Mouse (Mus musculus) MEL (cell line): ENCODE results near the gene Gm36864. TPM values are rescaled to one million over a fixed set of nuclear protein-coding genes. Genes with fewer than 3 reads are reported as not detected.

Experiments used
- DNase-seq: peaks from one replicate; pipeline ENCODE4 v3.0.0; 2011; ENCODE audit warnings: low read depth, low spot score
- H3K27ac ChIP-seq: 2 replicates; pipeline ENCODE4 v1.5.1; 2012; ENCODE audit warnings: low read depth, mild to moderate bottlenecking, control low read depth, low read length, moderate library complexity; ENCODE audit not compliant: control insufficient read depth
- H3K27me3 ChIP-seq, 2 experiments: fragments of 150-350 bp in 1 of 2; sonication (generic) in 1 of 2; 2 replicates each; pipeline ENCODE4 v1.6.1; 2012; ENCODE audit warnings: low read length in 2 of 2, mild to moderate bottlenecking in 2 of 2, improper control_type of control experiment in 1 of 2, moderate library complexity in 1 of 2; ENCODE audit not compliant: insufficient read depth in 2 of 2, control insufficient read depth in 1 of 2
- H3K36me3 ChIP-seq, 2 experiments: 2 replicates each; pipeline ENCODE4 v1.6.1; 2012 to 2014; ENCODE audit warnings: low read length in 2 of 2, improper control_type of control experiment in 1 of 2, inconsistent platforms in 1 of 2, mild to moderate bottlenecking in 1 of 2; ENCODE audit not compliant: insufficient read depth in 2 of 2, control insufficient read depth in 1 of 2
- H3K4me1 ChIP-seq, 2 experiments: fragments of 150-350 bp in 1 of 2; sonication (generic) in 1 of 2; 2 replicates each; pipeline ENCODE4 v1.6.1; 2012; ENCODE audit warnings: low read length in 2 of 2, improper control_type of control experiment in 1 of 2, mild to moderate bottlenecking in 1 of 2; ENCODE audit not compliant: insufficient read depth in 2 of 2, control insufficient read depth in 1 of 2
- H3K4me3 ChIP-seq, 2 experiments: fragments of 150-350 bp in 1 of 2; sonication (generic) in 1 of 2; 2 replicates each; pipeline ENCODE4 v1.5.1; 2012; ENCODE audit warnings: low read depth in 2 of 2, low read length in 2 of 2, mild to moderate bottlenecking in 2 of 2, moderate library complexity in 2 of 2, control low read depth in 1 of 2, improper control_type of control experiment in 1 of 2; ENCODE audit not compliant: control insufficient read depth in 1 of 2, insufficient read depth in 1 of 2
- H3K79me2 ChIP-seq: 2 replicates; pipeline ENCODE4 v1.6.1; 2012; ENCODE audit warnings: mild to moderate bottlenecking, low read length, moderate library complexity; ENCODE audit not compliant: control insufficient read depth, poor library complexity, insufficient read depth
- H3K9ac ChIP-seq: 2 replicates; pipeline ENCODE4 v1.6.1; 2012; ENCODE audit warnings: low read depth, mild to moderate bottlenecking, control low read depth, low read length, moderate library complexity; ENCODE audit not compliant: control insufficient read depth, poor library complexity, severe bottlenecking
- H3K9me3 ChIP-seq: fragments of 150-350 bp; sonication (generic); replicated peaks from 2 replicates; pipeline ENCODE4 v1.6.1; 2012; ENCODE audit warnings: mild to moderate bottlenecking, low read length, improper control_type of control experiment, moderate library complexity; ENCODE audit not compliant: insufficient read depth
- BHLHE40 ChIP-seq: IDR thresholded peaks from 2 replicates; pipeline ENCODE4 v1.6.1; 2012; ENCODE audit warnings: low read depth, mild to moderate bottlenecking, inconsistent platforms, low read length, improper control_type of control experiment, borderline replicate concordance
- CHD1 ChIP-seq: IDR thresholded peaks from 2 replicates; pipeline ENCODE4 v1.6.1; 2012; ENCODE audit warnings: low read depth, mild to moderate bottlenecking, inconsistent platforms, low read length, improper control_type of control experiment
- CTCF ChIP-seq, 3 experiments: IDR thresholded peaks in 2 of 3; conservative IDR thresholded peaks in 1 of 3; 2 replicates each; pipeline ENCODE4 v1.5.1; 2011 to 2012; ENCODE audit warnings: low read length in 3 of 3, low read depth in 2 of 3, mild to moderate bottlenecking in 2 of 3, improper control_type of control experiment in 1 of 3, inconsistent platforms in 1 of 3, mixed read lengths in 1 of 3, moderate library complexity in 1 of 3; ENCODE audit not compliant: control insufficient read depth in 1 of 3, insufficient read depth in 1 of 3, poor library complexity in 1 of 3, severe bottlenecking in 1 of 3
- ELF1 ChIP-seq: IDR thresholded peaks from 2 replicates; pipeline ENCODE4 v1.6.1; 2014; ENCODE audit warnings: low read depth, mild to moderate bottlenecking, inconsistent platforms, low read length, improper control_type of control experiment, moderate library complexity
- ETS1 ChIP-seq: IDR thresholded peaks from 2 replicates; pipeline ENCODE4 v1.6.1; 2012; ENCODE audit warnings: low read depth, mild to moderate bottlenecking, inconsistent platforms, low read length, improper control_type of control experiment, moderate library complexity
- KAT2A ChIP-seq: conservative IDR thresholded peaks from 2 replicates; pipeline ENCODE4 v1.6.1; 2012; ENCODE audit warnings: low read depth, low read length, improper control_type of control experiment, inconsistent platforms
- MAFK ChIP-seq: IDR thresholded peaks from 2 replicates; pipeline ENCODE4 v1.6.1; 2011; ENCODE audit warnings: low read depth, mild to moderate bottlenecking, low read length, improper control_type of control experiment, borderline replicate concordance
- MAX ChIP-seq: IDR thresholded peaks from 2 replicates; pipeline ENCODE4 v1.6.1; 2011; ENCODE audit warnings: low read length, improper control_type of control experiment
- MXI1 ChIP-seq: IDR thresholded peaks from 2 replicates; pipeline ENCODE4 v1.6.1; 2011; ENCODE audit warnings: mild to moderate bottlenecking, low read depth, low read length, improper control_type of control experiment
- MYC ChIP-seq: IDR thresholded peaks from 2 replicates; pipeline ENCODE4 v1.6.1; 2011; ENCODE audit warnings: low read depth, mild to moderate bottlenecking, low read length, improper control_type of control experiment, moderate library complexity
- NRF1 ChIP-seq: IDR thresholded peaks from 2 replicates; pipeline ENCODE4 v1.6.1; 2014; ENCODE audit warnings: low read depth, mild to moderate bottlenecking, inconsistent platforms, low read length, improper control_type of control experiment, moderate library complexity; ENCODE audit not compliant: poor library complexity, insufficient read depth, severe bottlenecking
- POLR2A ChIP-seq, 2 experiments: IDR thresholded peaks; 2 replicates each; pipeline ENCODE4 v1.6.1; 2011 to 2012; ENCODE audit warnings: low read length in 2 of 2, mild to moderate bottlenecking in 2 of 2, control low read depth in 1 of 2, improper control_type of control experiment in 1 of 2, low read depth in 1 of 2, moderate library complexity in 1 of 2; ENCODE audit not compliant: control insufficient read depth in 1 of 2, insufficient read depth in 1 of 2, poor library complexity in 1 of 2
- RAD21 ChIP-seq: IDR thresholded peaks from 2 replicates; pipeline ENCODE4 v1.6.1; 2011; ENCODE audit warnings: mild to moderate bottlenecking, low read depth, low read length, improper control_type of control experiment
- RCOR1 ChIP-seq: IDR thresholded peaks from 2 replicates; pipeline ENCODE4 v1.6.1; 2012; ENCODE audit warnings: low read depth, mild to moderate bottlenecking, inconsistent platforms, low read length, improper control_type of control experiment
- SMC3 ChIP-seq: IDR thresholded peaks from 2 replicates; pipeline ENCODE4 v1.6.1; 2011; ENCODE audit warnings: low read depth, low read length, improper control_type of control experiment
- TCF12 ChIP-seq: IDR thresholded peaks from 2 replicates; pipeline ENCODE4 v1.6.1; 2014; ENCODE audit warnings: low read depth, mild to moderate bottlenecking, inconsistent platforms, low read length, improper control_type of control experiment, moderate library complexity
- ZKSCAN1 ChIP-seq: IDR thresholded peaks from 2 replicates; pipeline ENCODE4 v1.6.1; 2012; ENCODE audit warnings: low read depth, mild to moderate bottlenecking, inconsistent platforms, low read length, improper control_type of control experiment, moderate library complexity
- ZNF384 ChIP-seq: IDR thresholded peaks from 2 replicates; pipeline ENCODE4 v1.6.1; 2012; ENCODE audit warnings: low read depth, mild to moderate bottlenecking, inconsistent platforms, low read length, improper control_type of control experiment
- polyA plus RNA-seq, 2 experiments: library from polyadenylated mRNA; stranded (reverse) in 1 of 2; unstranded in 1 of 2; fragments of >175 nt in 1 of 2; fragments of >200 nt in 1 of 2; gene quantifications; 2 replicates each; pipeline versions ENCODE4 v1.2.1 to v1.2.4; 2012; ENCODE audit warnings: low replicate concordance in 2 of 2, low read depth in 1 of 2; ENCODE audit not compliant: insufficient read length in 2 of 2, insufficient read depth in 1 of 2, missing spikeins in 1 of 2
- total RNA-seq: library from RNA; depleted of rRNA; stranded (reverse); fragments of 300-350 nt; gene quantifications from 2 replicates; pipeline ENCODE4 v1.2.3, GENCODE M21; 2012

Gene Gm36864
- total and polyA plus RNA-seq, 3 experiments = 0.08 TPM; not detected in 2

DNA sequence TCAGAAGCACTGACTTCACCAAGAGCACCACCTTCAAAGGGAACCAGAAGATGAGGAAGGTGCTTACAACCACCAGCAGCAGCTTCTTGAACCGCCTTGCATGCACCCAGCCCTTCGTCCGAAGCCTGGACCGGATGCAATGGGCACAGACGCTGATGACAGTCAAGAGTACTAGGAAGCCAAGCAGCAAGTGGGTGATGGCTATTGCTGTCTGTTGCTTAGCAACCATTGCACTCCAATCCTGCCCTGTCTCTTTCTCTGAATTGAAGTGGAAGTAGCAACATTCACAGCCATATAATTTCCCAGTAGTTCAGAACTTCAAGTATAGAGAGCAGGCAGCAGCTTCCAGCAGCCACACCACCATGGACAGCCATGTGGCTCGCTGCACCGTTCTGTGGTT is 45.6 kb downstream of the Gm36864 start:
- no peak overlapping the region for H3K9ac ChIP-seq
- H3K36me3 ChIP-seq = no peaks in the 10 kb centered on the region
- no peak overlapping the region for H3K27ac ChIP-seq
- DNase-seq = no peak
- H3K4me3 ChIP-seq = no peak overlapping the region
- no peaks in the 10 kb centered on the region for H3K79me2 ChIP-seq
- no peaks in the 10 kb centered on the region for H3K9me3 ChIP-seq
- TF ChIP-seq NRF1 (no peak), ELF1 (no peak), SMC3 (no peak), ETS1 (no peak), CHD1 (no peak), MXI1 (no peak), TCF12 (no peak), POLR2A (IDR thresholded peaks at IDR 0.05; ENCODE audit: control insufficient read depth in 1 of 2, insufficient read depth in 1 of 2, low read depth in 1 of 2, low read length in 2 of 2, poor library complexity in 1 of 2) (no peak), ZNF384 (no peak), CTCF (IDR thresholded peaks at IDR 0.05 in 2 of 3, conservative IDR thresholded peaks at IDR 0.05 in 1 of 3; ENCODE audit: control insufficient read depth in 1 of 3, insufficient read depth in 1 of 3, low read depth in 2 of 3, low read length in 3 of 3, poor library complexity in 1 of 3, severe bottlenecking in 1 of 3) (no peak), RAD21 (no peak), MAX (no peak), MAFK (no peak), BHLHE40 (no peak), KAT2A (no peak), ZKSCAN1 (no peak), RCOR1 (no peak)
- TF ChIP-seq, all 39 proteins: peak for 0
- no peaks in the 10 kb centered on the region for H3K27me3 ChIP-seq
- no peaks in the 10 kb centered on the region for H3K4me1 ChIP-seq

- Histone ChIP-seq H3K9ac (no peak overlapping the region), H3K27me3 (no peaks in the 10 kb centered on the region), H3K4me1 (no peaks in the 10 kb centered on the region), H3K4me3 (no peak overlapping the region), H3K9me3 (no peaks in the 10 kb centered on the region), H3K36me3 (no peaks in the 10 kb centered on the region), H3K27ac (no peak overlapping the region), H3K79me2 (no peaks in the 10 kb centered on the region)
- no peak for DNase-seq
- no peak for TF ChIP-seq MAFK
- no peak for TF ChIP-seq MYC
- TF ChIP-seq NRF1 = no peak
Measured at GRCm38 (mm10) chr7:44287760-44288159, 51.8 kb downstream of the Gm36864 start.
